Mouse (Mus musculus): ENCODE results near the gene Thada.

DNA sequence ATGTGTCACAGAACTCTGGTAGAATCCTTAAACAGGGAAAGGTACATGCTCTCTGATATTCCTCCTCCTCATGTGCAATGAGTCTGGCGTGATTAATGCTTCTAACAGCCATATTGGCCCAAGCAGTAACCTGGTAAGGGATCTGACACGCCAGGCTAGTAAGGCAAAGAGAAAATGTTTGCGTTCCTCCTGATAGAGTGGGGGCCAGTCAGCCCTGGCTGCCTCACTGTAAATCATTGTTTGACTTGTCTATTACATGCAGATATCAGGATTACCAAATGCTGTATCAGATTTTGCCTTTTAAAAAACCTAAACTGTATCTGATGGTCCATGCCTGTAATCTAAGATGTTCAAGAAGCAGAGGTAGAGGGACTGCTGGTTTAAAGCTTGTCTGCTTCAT, 252.5 kb downstream of the Thada start:
- TF ChIP-seq CTCF (conservative IDR thresholded peaks at IDR 0.05; ENCODE audit: insufficient read depth, insufficient read length, low read depth, low read length) (no peak), POLR2A (IDR thresholded peaks at IDR 0.05; ENCODE audit: low read depth, low read length) (no peak)
